Mouse (Mus musculus): ENCODE results near the gene Tspan18.

GRCm38 (mm10) chr2:93193806-93194205 lies 140.5 kb downstream of the Tspan18 start:
- TF ChIP-seq CTCF (conservative IDR thresholded peaks at IDR 0.05; ENCODE audit: low read length) (no peak), POU5F1 (IDR thresholded peaks at IDR 0.05; ENCODE audit: borderline replicate concordance, low read length) (no peak)
